Mouse (Mus musculus): ENCODE results near the gene Gm20388.

Gm20388 gene

DNA sequence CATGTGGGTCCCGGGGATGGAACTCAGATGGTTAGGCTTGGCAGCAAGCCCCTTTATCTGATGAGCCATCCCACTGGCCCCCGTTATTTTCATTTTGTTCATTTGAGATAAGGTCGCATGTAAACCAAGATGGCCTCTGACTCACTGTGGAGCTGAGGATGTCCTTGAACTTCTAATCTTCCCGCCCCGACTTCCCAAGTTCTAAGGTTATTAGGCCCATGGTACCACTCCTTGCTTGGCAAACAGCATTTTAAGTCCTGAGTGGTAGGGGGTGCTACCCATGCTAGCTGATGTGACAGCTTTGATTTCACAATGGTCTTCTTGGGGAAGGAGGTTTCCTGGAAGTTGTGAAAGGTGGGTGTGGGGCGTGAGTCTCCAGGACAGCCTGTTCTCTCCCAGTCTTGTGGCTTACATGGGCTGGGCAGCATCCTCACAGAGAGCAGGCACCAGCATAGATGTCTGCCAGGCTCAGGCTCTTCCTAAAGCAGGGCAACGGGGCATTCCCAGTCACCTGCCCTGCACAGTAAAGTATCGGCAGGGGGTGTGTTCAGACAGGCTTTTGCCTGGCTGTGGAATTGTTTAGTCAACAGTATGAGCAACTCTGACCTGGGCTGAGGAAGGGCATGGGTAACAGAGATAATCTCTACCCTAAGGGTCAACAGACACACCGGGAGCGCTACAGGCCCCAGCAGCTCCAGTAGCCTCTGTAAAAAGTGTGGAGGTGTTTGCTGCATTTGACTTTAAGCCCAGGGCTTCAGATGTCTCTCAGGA, 132.1 kb downstream of the Gm20388 start:
- no peak for DNase-seq (ENCODE audit: low spot score in 2 of 2)

GRCm38 (mm10) chr8:120044907-120045306, 134.3 kb downstream of the Gm20388 start:
- no peak for DNase-seq (ENCODE audit: low spot score in 2 of 2)

DNA sequence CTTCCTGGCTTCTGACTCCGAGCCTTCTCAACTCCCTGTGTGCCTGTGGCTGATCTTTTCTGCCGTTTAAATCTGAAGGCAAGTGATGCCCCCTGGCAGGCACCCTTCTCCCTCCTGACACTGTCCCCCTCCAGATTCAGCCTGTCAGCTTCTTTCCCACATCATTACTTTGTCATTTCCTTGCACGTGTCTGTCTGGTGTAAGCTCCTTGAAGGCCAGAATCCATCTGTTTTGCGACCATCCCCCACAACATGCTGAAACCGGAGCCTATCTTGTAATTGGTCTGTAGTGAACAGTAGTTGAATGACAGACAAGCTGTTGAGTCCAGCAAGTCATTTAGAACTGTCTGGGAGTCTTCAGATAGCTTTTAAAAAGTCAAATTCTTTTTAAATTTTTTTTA, 134.8 kb downstream of the Gm20388 start:
- DNase-seq (ENCODE audit: low spot score in 2 of 2) = no peak

GRCm38 (mm10) chr8:120046258-120047020, 135.8 kb downstream of the Gm20388 start:
- DNase-seq (ENCODE audit: low spot score in 2 of 2) = peak; percentile 69 to 80

GRCm38 (mm10) chr8:120049949-120050348, 139.3 kb downstream of the Gm20388 start:
- DNase-seq (ENCODE audit: low spot score in 2 of 2) = no peak

GRCm38 (mm10) chr8:120050376-120050775, 139.7 kb downstream of the Gm20388 start:
- no peak for DNase-seq (ENCODE audit: low spot score in 2 of 2)

- DNase-seq (ENCODE audit: low spot score in 2 of 2) = no peak
These were observed 140.4 kb downstream of the Gm20388 start for GRCm38 (mm10) chr8:120051006-120051405.

- DNase-seq (ENCODE audit: low spot score in 2 of 2) = no peak
These were observed 141.3 kb downstream of the Gm20388 start for GRCm38 (mm10) chr8:120051908-120052307.

DNA sequence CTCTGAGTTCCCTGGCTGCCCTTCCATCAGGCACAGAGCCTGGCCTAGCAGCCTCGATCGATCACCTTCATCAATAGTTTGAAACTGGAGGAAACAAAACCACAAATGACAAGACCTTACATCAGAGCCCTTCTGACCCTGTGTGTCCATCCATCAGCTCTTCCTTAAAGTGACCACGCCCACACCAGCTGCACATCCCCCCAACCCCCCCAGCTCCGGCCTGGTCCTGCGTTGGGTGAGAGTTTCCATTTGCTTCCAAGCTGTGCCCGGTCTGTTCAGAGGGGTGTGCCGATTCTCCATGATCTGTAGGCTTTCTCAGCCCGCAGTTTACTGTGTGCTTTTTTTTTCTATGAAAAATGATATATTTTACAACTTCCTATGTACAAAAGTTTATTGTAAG, 141.7 kb downstream of the Gm20388 start:
- no peak for DNase-seq (ENCODE audit: low spot score in 2 of 2)

DNA sequence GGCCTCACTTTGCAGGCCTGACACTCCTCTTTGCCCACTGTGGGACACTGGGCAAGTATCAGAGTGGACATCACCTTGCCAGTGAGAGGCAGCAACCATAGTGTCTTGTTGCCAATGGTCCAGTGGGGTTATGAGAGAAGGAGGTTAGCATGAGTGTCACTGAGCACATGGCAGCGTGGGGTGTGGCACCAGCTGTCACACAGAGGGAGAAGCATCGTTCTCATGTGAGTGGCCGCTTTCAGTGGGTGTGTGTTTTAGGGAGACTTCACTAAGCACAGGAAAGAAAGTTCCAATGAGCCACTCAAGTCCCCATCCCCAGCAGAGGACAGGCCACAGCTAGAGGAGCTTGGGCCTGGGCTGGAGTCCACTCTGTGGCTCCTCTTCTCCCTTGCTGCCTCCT, 144.2 kb downstream of the Gm20388 start:
- DNase-seq (ENCODE audit: low spot score in 2 of 2) = no peak

- no peak for DNase-seq (ENCODE audit: low spot score in 2 of 2)
These were observed 146.4 kb downstream of the Gm20388 start for GRCm38 (mm10) chr8:120057078-120057477.

DNA sequence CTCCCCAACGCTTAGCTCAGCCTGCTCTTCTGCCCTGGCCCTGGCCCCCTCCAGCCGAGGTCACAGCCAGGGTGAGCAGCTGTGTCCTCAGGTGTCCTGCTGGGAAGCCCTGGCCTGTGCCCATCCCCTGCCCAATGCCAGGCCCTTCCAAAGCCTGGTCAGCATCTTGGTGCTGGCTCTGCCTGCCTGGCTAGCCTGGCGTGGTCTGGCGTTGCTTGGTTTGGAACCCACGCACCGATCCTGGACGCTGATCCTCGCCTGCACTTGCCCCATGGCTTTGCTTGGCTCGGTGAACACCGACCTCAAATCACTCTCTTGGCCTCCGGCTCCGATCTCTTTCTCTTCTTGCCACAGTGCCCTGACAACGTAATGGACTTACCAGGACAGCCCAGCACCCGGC, 152.1 kb downstream of the Gm20388 start:
- DNase-seq (ENCODE audit: low spot score in 2 of 2) = no peak

GRCm38 (mm10) chr8:120063326-120063725, 152.7 kb downstream of the Gm20388 start:
- no peak for DNase-seq (ENCODE audit: low spot score in 2 of 2)

- no peak for DNase-seq (ENCODE audit: low spot score in 2 of 2)
These were observed 155.0 kb downstream of the Gm20388 start for GRCm38 (mm10) chr8:120065611-120066010.

GRCm38 (mm10) chr8:120066226-120066625, 155.6 kb downstream of the Gm20388 start:
- no peak for DNase-seq (ENCODE audit: low spot score in 2 of 2)

DNA sequence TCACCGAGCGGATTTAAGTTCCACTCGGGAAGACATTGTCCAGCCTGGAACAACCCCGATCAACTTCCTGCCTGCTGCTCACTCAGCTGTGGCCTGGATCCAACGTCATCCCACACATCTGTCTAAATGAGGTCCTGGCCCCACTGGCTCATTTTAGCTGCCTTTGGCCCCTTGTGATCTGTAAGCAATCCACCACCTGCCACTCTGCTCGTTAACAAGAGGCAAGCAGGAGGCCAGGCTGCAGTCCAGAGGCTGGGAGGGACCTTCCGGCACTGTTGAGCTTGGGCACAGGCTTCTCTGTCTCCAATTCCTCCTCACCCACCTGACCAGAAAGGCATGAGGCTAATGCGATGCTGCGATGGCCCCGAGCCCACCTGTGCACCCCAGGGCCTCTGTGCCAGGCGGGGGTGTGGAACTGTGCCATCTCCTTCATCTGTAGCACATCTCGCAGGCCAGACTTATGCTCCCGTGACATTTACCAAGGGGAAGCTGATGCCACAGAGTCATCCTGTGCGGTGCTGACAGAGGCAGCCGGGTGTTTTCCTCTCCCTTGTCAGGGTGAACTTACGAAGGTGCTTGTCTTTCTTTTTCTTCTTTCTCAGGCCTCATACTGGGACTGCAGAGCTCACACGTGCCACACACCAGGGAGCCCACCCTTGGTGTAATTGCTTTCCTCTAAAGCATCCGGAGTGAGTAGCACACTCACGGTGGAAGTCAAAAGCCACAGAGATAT, 157.5 kb downstream of the Gm20388 start:
- no peak for DNase-seq (ENCODE audit: low spot score in 2 of 2)

- peak; percentile 57 to 82 for DNase-seq (ENCODE audit: low spot score in 2 of 2)
These were observed 161.0 kb downstream of the Gm20388 start for GRCm38 (mm10) chr8:120071684-120072083.

- no peak for DNase-seq (ENCODE audit: low spot score in 2 of 2)
These were observed 161.6 kb downstream of the Gm20388 start for GRCm38 (mm10) chr8:120072259-120072658.

DNA sequence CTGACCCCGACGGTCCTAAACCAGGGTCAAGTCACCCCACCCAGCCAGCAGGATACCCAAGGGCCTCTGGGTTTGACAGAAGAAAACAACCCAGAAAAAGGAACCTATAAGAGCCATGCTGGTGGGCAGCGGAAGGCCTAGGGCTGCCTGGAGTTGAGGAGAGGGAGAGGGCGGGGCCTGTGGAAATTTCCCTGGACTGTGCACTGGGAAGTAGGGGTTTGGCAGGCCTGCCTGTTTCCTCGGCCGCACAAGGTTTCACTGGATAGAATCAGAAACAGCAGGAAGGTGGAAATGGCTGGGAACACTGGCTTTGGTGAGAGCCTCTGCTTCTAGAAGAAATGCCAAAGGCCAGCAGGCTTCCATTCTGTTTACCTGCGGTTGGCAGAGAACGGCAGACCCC, 162.2 kb downstream of the Gm20388 start:
- DNase-seq (ENCODE audit: low spot score in 2 of 2) = no peak

- no peak for DNase-seq (ENCODE audit: low spot score in 2 of 2)
These were observed 163.9 kb downstream of the Gm20388 start for GRCm38 (mm10) chr8:120074516-120074915.

GRCm38 (mm10) chr8:120075347-120075746, 164.7 kb downstream of the Gm20388 start:
- no peak for DNase-seq (ENCODE audit: low spot score in 2 of 2)

GRCm38 (mm10) chr8:120078080-120078479, 167.4 kb downstream of the Gm20388 start:
- DNase-seq (ENCODE audit: low spot score in 2 of 2) = peak; percentile 40 to 60
